Mouse (Mus musculus) adrenal gland, adult 8-10 months (tissue): ENCODE measurements around the gene Adam12. TPM values are rescaled to one million over a fixed set of nuclear protein-coding genes. Genes with fewer than 3 reads are reported as not detected.
A peak's percentile ranks its signal among the peaks of the same experiment; 100 is the strongest.

Experiments used
- DNase-seq: peaks from one replicate; pipeline ENCODE4 v3.0.0; 2022
- total RNA-seq, 4 experiments: library from RNA; stranded (reverse); gene quantifications; 2 replicates each; pipeline ENCODE4 v1.2.4; 2022

The Adam12 gene
- total RNA-seq: 1 to 10 TPM; 5.3 to 7.2 (median 5.8) TPM

DNA sequence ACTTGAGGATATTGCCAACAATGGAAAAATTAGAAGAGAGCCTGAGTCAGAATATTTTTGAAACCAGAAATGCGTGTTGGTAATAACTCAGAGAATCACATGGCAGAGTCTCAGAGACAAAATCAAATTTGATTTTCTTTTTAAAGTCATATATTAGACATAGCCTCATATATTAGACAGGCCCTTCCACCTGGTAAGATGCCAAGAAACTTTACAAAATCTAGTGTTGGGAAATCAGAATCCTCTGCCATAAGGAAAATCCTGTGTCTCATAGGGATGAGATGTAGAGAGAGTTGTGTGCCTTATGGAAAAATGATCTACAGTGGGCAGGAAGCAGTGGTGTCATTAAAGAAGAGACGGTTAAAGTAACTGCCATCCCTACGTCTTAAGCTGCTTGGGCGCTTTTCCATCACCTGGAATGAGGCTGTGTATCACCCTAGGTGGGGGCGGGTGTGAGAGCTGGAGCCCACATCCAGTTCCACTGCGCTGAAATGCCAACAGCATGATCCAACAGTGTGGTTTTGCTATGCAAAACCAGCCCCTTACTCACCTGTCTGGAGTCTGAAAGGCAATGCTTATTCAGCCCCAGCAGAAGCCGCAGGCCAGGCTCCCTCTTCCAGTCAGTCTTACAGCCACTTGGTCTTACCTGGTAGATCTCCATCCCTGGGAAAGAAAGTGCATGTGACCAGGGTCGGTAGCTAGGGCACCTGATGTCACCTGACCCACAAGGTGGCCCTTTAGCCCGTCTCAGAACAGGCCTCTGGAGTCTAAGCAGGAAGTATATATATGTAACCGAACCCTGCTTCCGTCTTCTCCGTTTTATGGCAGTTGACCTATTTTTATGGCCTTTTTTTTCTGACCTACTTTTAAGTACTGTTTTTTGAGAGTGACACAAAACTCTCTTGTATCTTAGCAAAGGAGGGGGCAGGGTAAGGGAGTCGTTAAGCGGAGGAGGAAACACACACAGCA is at the start of gene Adam12:
Gene Adam12, minus strand, starts transcription at position 769 of the 969 bp plus-strand sequence.
- DNase-seq: no peak

- no peak for DNase-seq
These were observed 41.0 kb upstream of the Adam12 start for GRCm38 (mm10) chr7:134272956-134273355.

GRCm38 (mm10) chr7:134272421-134272820 is 40.5 kb upstream of the Adam12 start:
- no peak for DNase-seq

- no peak for DNase-seq
These were observed 33.8 kb upstream of the Adam12 start for GRCm38 (mm10) chr7:134265783-134266182.

- DNase-seq: peak; percentile 42
These were observed 31.4 kb upstream of the Adam12 start for GRCm38 (mm10) chr7:134263146-134263906.

GRCm38 (mm10) chr7:134261003-134261701 is 29.2 kb upstream of the Adam12 start:
- DNase-seq: no peak

DNA sequence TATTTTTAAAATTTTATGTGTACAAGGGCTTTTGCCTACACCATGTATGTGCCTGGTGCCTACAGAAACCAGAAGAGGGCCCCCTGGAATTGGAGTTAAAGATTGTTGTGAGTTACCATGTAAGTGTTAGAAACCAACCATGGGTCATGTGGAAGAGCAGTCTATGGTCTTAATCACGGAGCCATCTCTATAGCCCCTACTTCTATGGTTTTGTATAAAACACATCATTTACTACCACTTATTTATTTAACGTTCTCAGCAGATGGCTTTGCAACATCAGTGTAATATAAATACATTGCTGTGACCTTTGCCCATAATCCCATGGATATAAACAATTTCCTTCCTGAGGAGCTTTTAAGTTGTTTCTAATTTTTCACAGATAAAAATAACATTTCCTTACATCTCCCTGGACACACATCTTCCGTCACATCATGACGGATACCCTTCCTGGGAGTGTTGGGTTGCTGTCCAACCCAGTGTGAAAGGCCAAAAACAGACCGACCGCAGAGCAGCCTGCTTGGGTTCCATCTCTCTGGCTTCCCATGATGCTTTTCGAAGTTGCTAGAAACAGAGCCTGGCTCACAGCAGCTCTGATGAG is 18.4 kb upstream of the Adam12 start:
- no peak for DNase-seq

DNA sequence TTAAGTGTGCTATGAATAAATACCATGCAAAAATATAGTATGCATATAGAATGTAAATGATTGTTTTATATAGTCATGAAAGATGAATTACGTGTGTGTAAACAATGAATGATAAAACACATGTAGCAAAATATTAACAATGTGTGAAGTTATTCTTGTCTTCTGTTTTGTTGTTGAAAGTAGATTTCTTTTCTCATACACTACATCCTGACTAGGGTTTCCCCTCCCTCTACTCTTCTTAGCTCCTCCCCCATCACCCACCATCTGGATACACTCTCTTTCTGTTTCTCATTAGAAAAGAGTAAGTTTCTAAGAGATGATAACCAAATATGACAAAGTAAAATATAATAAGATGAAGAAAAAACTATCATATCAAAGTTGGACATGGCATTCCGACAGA is 16.1 kb upstream of the Adam12 start:
- no peak for DNase-seq

DNA sequence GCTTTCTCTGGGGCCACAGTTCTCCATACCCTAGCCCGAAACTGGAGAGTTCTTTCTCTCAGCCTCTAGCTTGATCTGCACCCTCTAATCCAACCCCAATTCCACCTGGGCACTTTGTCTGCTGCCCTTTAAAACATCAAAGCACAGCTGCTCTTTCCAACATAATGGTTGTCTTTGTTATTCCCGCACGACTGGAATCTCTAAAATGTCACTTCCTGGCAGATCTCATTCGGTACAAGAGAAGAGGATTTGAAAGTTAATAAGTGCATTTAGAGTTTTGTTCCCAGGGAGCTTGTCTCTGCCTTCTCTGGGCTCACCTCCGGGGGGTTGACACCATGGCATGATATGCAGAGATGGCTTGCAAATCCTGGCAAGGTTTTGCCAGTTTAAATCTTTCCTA is 14.7 kb upstream of the Adam12 start:
- no peak for DNase-seq

DNA sequence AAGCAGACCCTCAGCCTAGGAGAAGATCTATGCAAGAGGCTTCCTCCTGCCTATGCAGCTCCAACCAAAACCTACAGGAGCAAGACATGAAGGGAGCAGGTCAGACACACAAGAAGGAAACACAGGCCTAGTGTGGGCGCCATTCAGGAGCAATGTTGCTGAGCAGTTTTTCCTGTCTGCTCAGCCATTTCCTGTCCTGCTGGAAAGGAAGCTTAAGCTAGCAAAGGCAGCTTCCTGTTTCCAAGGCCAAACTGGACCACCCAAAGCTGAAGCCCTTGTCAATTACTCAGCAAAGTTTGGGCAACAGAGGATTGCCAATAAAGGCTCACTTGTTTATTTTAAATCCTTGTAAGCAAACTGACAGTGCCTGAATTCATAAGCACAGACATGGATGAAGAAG is 10.8 kb upstream of the Adam12 start:
- no peak for DNase-seq

GRCm38 (mm10) chr7:134241212-134241611 is 9.3 kb upstream of the Adam12 start:
- DNase-seq: no peak

DNA sequence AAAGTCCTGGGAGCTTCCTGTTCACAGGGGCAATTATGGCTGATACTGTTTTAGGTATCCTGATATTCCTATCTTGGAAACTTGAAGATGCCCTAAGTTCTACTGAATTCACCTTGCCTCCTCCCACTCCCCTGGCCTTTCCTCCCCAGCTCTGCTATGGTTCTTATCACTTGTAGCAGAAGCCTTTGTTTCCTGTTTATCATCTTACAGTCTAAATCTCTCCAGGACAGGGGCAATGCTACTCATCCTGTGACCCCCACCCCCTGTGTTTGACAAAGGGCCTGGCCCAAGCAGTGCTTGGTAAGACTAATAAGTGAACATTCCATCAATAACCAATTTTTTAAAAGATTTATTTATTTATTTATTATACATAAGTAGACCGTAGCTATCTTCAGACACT is 8.6 kb upstream of the Adam12 start:
- no peak for DNase-seq

- no peak for DNase-seq
These were observed 6.9 kb upstream of the Adam12 start for GRCm38 (mm10) chr7:134238863-134239262.

DNA sequence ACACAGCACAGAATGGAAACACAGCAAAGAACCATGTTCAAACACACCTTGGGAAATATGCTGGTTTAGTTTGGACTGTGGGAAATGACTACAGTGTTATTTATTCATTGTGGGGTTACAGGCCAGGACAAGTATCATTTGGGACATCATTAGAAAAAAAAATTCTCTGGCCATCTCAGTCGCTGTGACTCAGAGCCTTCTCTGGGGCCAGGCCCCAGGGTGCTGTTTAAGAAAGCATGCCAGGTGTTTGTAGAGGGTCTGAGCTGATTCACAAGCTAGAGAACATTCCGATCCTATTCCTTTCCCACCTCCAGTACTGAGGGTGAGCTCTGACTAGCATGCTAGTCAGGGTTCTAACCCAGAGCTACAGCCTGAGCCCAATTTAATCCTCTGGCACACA is 5.4 kb upstream of the Adam12 start:
- no peak for DNase-seq

DNA sequence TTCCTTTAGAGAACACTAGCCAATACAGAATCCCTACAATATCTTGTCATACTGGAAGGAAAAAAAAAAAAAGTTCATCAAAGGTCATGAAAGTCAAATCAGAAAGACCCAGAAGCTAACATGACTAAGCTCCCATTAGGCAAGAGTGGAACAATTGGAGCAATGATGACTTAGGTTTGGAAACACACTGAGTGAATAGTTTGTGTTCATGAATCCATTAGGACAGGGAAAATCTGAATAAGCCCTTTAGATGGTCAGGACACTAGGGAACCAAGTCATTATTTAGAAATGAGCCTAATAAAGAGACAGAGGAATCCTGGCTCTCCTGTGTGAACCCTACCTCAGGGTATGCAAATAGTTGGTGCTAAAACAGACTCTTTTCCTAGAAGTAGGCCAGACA is 4.8 kb upstream of the Adam12 start:
- DNase-seq: no peak

- DNase-seq: no peak
These were observed 3.6 kb upstream of the Adam12 start for GRCm38 (mm10) chr7:134235552-134235951.

DNA sequence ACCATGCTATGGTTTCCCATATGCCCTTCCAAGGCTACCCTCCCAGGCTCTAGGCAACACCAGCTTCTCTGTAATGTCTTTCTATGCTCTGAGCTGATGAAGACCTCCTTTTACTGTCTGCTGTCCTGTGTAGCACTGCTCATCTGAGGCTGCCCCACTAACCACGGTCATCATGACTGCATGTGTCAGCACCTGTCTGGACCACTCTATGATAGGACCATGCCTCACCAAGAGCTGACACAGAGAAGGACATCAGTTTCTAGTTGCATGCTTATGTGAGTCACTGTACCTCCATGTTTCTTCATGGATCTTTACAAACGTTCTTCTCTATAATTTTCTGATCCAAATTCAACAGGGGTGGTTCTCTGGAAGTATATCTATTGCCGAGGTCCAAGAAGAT is 1.2 kb downstream of the Adam12 start:
- DNase-seq: no peak

DNA sequence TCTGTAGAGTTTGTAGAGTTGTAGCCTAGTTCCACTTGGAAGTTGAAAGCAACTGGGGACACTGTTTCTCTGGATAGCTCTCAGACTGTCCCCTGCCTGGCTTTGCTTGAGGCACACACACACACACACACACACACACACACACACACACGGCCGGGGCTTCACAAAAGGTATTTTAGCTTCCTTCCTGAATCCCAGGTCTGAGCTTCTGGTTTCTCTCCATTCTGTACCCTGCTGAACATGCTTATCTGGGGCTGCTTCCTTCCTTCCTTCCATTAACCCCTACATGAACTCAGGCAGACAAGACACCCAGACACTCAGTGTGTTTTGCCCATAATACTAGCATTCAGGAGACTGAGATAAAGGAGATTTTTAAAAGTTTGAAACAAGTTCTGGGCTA is 2.0 kb downstream of the Adam12 start:
- no peak for DNase-seq

DNA sequence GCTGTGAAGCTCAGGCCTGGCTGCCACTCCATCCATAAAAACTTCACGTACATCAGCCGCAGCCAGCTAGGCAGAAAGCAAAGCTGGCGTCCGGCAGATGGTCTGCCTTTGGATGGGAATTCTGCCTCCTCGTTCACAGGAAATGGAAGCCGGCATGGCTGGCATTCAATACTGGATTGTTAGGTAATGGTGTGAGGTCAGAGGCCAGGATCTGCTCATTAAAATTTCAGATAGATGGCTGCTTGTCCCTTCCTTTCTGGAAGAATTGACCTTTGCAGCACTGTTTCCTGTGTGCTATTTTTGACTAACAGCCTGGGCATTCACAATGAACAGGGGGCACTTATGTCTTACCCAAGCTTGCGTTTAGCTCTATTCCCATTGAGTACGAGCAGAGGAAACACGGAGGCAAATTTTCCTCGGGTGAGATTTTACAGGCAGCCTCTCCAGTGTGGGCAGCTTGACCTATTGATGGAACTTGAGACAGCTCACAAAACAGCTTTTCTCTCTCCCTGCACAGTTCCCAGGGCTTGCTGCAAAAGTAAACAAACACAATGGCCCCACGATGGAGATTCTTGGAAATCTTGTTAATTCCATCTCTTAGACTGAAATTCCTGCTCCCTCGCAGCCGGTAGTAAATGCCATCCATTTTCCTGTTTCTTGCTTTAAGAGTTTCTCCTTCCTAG is 4.0 kb downstream of the Adam12 start:
- no peak for DNase-seq

DNA sequence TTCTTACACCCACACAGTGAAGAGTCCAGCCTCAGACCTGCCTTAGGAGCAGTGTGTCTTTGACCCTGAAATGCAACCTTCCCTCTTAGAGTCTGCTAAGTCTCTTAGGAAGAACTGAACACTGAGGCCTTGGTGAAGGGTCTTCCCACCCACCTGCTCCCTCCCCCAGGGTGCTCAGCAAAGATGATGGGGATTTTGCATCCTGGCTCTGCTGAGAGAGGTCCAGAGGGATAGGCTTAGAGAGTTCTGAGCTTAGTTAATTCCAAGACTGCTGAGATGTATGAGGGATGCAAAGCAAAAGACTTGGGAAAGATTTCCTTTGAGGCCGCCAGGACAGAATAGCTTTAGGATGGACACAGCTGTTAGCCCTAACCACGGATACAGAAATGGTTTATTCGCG is 4.8 kb downstream of the Adam12 start:
- DNase-seq: no peak

GRCm38 (mm10) chr7:134226231-134226630 is 5.7 kb downstream of the Adam12 start:
- no peak for DNase-seq
